Mouse (Mus musculus): ENCODE measurements around the gene Dlgap1. TPM values are rescaled to one million over a fixed set of nuclear protein-coding genes. Genes with fewer than 3 reads are reported as not detected.

Gene Dlgap1
- polyA plus RNA-seq, 1 experiment from 2014 or later = 0.52 TPM

DNA sequence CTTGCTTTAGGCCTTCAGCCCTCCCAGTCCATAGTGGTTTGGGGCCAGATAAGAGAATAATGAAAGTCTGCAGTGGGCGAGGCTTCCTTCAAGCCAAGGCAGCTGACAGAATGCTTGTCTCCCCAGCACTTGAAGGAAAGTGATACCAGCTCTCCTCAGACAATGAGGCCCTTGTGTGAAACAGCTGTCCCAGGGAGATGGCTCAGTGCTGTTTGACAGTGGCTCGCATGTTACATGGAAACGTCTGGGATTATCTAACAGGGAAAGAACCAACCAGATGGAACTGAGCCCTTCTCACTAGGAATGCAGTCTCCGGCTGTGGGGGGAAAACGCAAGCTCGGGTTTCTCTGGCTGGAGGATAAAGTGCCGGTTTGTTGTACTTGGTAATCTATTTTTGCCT is 825.4 kb downstream of the Dlgap1 start:
- H3K9ac ChIP-seq = no peak overlapping the region
- H3K4me3 ChIP-seq = 0 out of 2 replicates have a peak overlapping the region, but pooled peaks have one; percentile 8
- H3K27me3 ChIP-seq (replicated peaks) = no peaks in the 10 kb centered on the region
- WGBS = 5% methylated on average over 7 of the region's 7 CpGs
- H3K4me2 ChIP-seq = peak overlapping the region; percentile 51
- peaks cover 25% of the 10 kb centered on the region for H3K4me1 ChIP-seq (replicated peaks)
- H3K27ac ChIP-seq (ENCODE audit: poor library complexity, severe bottlenecking) = peak overlapping the region; percentile 74
- H3K9me3 ChIP-seq (replicated peaks) = no peaks in the 10 kb centered on the region
- peak; percentile 68; the same call in 1 of the 2 replicates for ATAC-seq (ENCODE audit: insufficient number of reproducible peaks, low FRiP score)
- H3K36me3 ChIP-seq = no peaks in the 10 kb centered on the region

DNA sequence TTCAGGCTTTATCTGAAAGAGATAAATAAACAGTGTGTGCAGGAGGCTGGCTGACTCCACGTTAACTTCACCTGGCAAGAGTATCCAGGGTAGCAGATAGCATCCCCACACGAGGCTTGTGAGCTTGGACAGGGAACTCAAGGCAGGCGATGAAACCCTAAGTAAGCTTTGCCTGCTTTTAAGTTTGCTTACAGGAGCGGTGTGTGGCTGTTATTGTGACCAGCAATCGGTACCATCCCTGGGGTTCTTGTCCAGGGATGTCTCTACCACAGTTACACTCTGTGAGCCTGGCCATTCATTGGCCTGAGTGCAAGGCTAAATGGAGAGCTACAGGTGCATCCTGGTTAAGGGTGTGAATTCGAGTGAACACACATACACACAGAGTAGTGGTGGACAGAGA is 825.8 kb downstream of the Dlgap1 start:
- ATAC-seq (ENCODE audit: insufficient number of reproducible peaks, low FRiP score) = no peak
- H3K4me2 ChIP-seq = peak overlapping the region; percentile 51
- 0 out of 2 replicates have a peak overlapping the region, but pooled peaks have one; percentile 8 for H3K4me3 ChIP-seq
- H3K36me3 ChIP-seq = no peaks in the 10 kb centered on the region
- H3K4me1 ChIP-seq (replicated peaks) = peaks cover 25% of the 10 kb centered on the region
- H3K27me3 ChIP-seq (replicated peaks) = no peaks in the 10 kb centered on the region
- H3K9me3 ChIP-seq (replicated peaks) = no peaks in the 10 kb centered on the region
- H3K27ac ChIP-seq (ENCODE audit: poor library complexity, severe bottlenecking) = peak overlapping the region; percentile 74
- WGBS = 19% methylated on average over 6 of the region's 6 CpGs
- H3K9ac ChIP-seq = 0 out of 2 replicates have a peak overlapping the region, but pooled peaks have one; percentile 50

DNA sequence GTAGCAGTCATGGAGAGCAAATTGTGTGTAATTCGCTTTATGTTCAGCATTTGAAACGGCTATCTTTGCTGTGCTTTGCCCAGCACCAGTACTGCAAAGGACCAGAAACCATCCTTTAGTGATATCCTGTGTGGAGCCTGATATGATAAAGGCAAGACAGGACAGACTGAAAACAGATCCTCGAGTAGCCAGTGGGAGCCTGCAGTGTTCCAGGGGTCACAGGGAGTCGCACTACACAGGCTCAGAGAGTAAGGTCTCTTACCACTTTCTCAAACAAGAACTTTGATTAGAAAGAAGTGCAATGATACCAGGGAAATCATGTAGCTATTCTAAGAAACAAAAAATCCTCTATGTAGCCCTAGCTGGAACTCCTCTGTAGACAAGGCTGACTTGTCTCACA is 826.3 kb downstream of the Dlgap1 start:
- peaks cover 25% of the 10 kb centered on the region for H3K4me1 ChIP-seq (replicated peaks)
- H3K9me3 ChIP-seq (replicated peaks) = no peaks in the 10 kb centered on the region
- no peak for ATAC-seq (ENCODE audit: insufficient number of reproducible peaks, low FRiP score)
- no peak overlapping the region for H3K9ac ChIP-seq
- no peaks in the 10 kb centered on the region for H3K27me3 ChIP-seq (replicated peaks)
- H3K4me2 ChIP-seq = peak overlapping the region; percentile 51; the same call in 1 of the 2 replicates
- peak overlapping the region; percentile 37; the same call in 1 of the 2 replicates for H3K27ac ChIP-seq (ENCODE audit: poor library complexity, severe bottlenecking)
- WGBS = 21% methylated on average over 4 of the region's 4 CpGs
- H3K36me3 ChIP-seq = no peaks in the 10 kb centered on the region
- H3K4me3 ChIP-seq = no peak overlapping the region

DNA sequence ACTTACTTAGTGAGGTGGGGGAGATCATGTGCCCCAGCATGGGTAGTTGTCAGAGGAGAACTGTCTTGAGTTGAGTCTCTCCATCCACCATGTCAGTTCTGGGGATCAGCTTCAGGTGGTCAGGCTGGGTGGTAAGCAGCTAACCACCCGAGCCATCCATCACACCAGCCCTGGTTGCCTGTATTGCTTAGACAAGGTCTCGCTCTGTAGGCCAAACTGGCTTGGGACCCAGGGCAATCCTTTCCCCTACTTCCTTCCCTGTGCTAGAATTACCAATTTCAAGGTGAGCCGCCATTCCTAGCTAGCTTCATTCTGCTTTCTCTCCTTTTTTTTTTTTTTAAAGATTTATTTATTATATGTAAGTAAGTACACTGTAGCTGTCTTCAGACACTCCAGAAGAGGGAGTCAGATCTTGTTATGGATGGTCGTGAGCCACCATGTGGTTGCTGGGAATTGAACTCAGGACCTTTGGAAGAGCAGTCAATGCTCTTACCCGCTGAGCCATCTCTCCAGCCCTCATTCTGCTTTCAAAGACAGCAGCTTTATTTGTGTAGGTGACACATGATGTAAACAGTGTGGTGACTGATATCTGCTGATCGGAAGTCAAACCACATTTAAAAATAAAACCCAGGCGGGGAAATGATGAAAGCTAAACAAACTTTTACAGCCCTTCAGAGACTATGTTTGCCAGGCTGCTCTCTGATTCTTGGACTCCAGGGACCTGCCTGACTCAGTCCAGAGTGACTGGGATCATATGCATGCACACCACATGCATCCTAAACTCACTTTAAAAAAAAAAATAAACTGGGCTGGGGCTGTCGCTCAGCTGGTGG is 828.3 kb downstream of the Dlgap1 start:
- Histone ChIP-seq H3K4me3 (no peak overlapping the region), H3K27ac (ENCODE audit: poor library complexity, severe bottlenecking) (no peak overlapping the region), H3K27me3 (replicated peaks) (no peaks in the 10 kb centered on the region), H3K36me3 (no peaks in the 10 kb centered on the region), H3K4me1 (replicated peaks) (peaks cover 21% of the 10 kb centered on the region), H3K9me3 (replicated peaks) (no peaks in the 10 kb centered on the region), H3K4me2 (no peak overlapping the region), H3K9ac (no peak overlapping the region)
- ATAC-seq (ENCODE audit: insufficient number of reproducible peaks, low FRiP score) = no peak
- WGBS = 70% methylated on average over 8 of the region's 8 CpGs

DNA sequence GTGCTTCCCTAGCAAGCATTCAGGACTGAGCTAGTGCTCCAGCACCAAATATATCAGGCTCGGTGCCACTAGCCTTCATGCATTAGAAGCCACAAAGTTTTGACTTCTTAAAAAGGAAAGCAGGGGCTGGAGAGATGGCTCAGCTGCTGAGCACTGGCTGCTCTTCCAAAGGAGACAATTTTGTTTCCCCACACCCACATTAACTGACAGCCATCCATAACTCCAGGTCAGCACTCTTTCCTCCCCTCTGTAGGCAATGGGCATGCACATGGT is 828.8 kb downstream of the Dlgap1 start:
- no peaks in the 10 kb centered on the region for H3K27me3 ChIP-seq (replicated peaks)
- 58% methylated on average over 1 of the region's 1 CpGs for WGBS
- H3K4me3 ChIP-seq = no peak overlapping the region
- H3K27ac ChIP-seq (ENCODE audit: poor library complexity, severe bottlenecking) = no peak overlapping the region
- no peak overlapping the region for H3K4me2 ChIP-seq
- H3K36me3 ChIP-seq = no peaks in the 10 kb centered on the region
- H3K9me3 ChIP-seq (replicated peaks) = no peaks in the 10 kb centered on the region
- no peak overlapping the region for H3K9ac ChIP-seq
- peaks cover 21% of the 10 kb centered on the region for H3K4me1 ChIP-seq (replicated peaks)
- ATAC-seq (ENCODE audit: insufficient number of reproducible peaks, low FRiP score) = no peak

DNA sequence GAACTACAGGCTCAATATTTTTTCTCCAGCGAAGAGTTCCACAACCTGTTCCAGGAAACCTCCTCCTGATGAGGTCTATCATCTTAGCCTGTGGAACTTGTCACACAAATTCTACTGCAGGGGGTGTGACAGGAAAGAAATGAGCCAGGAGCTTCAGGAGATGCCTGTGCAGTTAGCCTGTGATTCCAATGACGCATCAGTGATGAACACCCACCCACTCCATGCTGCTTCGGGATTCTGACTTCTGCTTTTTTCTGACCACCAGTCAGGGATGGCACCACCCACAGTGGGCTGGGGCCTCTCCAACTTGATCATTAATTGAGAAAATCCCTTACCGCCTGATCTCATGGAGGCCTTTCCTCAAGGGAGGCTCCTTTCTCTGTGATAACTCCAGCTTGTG is 830.4 kb downstream of the Dlgap1 start:
- ATAC-seq (ENCODE audit: insufficient number of reproducible peaks, low FRiP score) = no peak
- Histone ChIP-seq H3K4me2 (no peak overlapping the region), H3K27ac (ENCODE audit: poor library complexity, severe bottlenecking) (no peak overlapping the region), H3K36me3 (no peaks in the 10 kb centered on the region), H3K4me3 (no peak overlapping the region), H3K4me1 (replicated peaks) (peaks cover 14% of the 10 kb centered on the region), H3K27me3 (replicated peaks) (no peaks in the 10 kb centered on the region), H3K9ac (no peak overlapping the region), H3K9me3 (replicated peaks) (no peaks in the 10 kb centered on the region)
- WGBS = 65% methylated on average over 4 of the region's 4 CpGs

DNA sequence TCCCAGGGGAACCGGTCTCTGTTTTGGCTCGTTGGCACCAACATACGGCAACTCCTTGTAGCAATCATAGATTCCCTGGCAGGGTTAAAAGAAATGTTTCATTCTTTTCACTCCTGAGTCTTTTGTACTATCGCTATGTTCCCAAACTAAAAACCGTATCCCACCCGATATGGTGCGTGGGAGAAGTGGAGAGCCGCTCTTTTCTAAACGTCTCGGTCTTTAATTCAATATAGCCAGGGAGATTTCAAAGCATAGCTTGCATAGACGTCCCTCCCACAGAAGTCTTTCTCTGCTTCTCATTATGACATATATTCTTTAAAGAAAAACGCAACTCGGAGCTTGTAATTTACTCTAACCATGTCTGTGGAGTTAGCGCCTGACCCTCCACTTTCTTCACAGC is 833.1 kb downstream of the Dlgap1 start:
- Histone ChIP-seq H3K4me1 (replicated peaks) (no peaks in the 10 kb centered on the region), H3K27ac (ENCODE audit: poor library complexity, severe bottlenecking) (no peak overlapping the region), H3K4me3 (no peak overlapping the region), H3K9ac (no peak overlapping the region), H3K36me3 (no peaks in the 10 kb centered on the region), H3K9me3 (replicated peaks) (no peaks in the 10 kb centered on the region), H3K27me3 (replicated peaks) (no peaks in the 10 kb centered on the region), H3K4me2 (no peak overlapping the region)
- ATAC-seq (ENCODE audit: insufficient number of reproducible peaks, low FRiP score) = no peak
- 85% methylated on average over 14 of the region's 14 CpGs for WGBS

DNA sequence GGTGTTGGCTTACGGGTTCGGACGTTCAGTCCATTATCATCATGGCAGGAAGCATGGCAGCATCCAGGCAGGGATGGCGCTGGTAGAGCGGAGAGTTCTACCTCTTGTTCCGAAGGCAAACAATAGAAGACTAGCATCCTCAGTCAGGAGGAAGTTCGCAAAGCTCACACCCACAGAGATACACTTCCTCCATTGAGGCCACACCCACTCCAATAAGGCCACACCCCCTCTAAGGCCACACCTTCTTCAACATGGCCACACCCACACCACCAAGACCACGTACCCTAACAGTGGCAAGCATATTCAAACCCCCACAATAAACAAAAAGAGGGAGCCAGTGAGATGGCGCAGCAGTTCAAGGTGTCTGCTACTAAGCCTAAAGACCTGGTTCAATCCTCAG is 837.0 kb downstream of the Dlgap1 start:
- Histone ChIP-seq H3K27ac (ENCODE audit: poor library complexity, severe bottlenecking) (no peak overlapping the region), H3K9ac (no peak overlapping the region), H3K4me1 (replicated peaks) (no peaks in the 10 kb centered on the region), H3K27me3 (replicated peaks) (no peaks in the 10 kb centered on the region), H3K36me3 (no peaks in the 10 kb centered on the region), H3K4me3 (no peak overlapping the region), H3K4me2 (no peak overlapping the region), H3K9me3 (replicated peaks) (no peaks in the 10 kb centered on the region)
- 92% methylated on average over 9 of the region's 9 CpGs for WGBS
- no peak for ATAC-seq (ENCODE audit: insufficient number of reproducible peaks, low FRiP score)

DNA sequence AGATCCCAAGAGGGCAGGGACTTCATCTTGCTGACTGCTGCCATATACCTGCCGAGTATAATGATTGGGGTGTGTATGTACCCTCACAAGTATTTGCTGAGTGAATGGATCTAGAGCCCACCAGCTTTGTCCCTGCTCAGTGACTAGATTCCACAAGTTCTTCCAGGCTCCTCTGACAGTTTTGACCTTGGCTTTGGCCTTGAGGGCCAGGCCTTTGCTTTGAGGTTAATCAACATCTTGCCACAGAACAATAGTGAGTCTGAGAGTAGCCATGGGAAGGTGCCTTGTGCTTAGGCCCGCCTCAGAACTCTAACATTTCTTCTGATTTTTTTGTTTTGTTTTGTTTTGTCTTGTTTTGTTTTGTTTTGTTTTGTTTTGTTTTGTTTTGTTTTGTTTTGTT is 837.7 kb downstream of the Dlgap1 start:
- Histone ChIP-seq H3K4me3 (no peak overlapping the region), H3K9me3 (replicated peaks) (no peaks in the 10 kb centered on the region), H3K27ac (ENCODE audit: poor library complexity, severe bottlenecking) (no peak overlapping the region), H3K4me2 (no peak overlapping the region), H3K36me3 (no peaks in the 10 kb centered on the region), H3K9ac (no peak overlapping the region), H3K4me1 (replicated peaks) (no peaks in the 10 kb centered on the region), H3K27me3 (replicated peaks) (no peaks in the 10 kb centered on the region)
- 85% methylated on average over 2 of the region's 2 CpGs for WGBS
- no peak for ATAC-seq (ENCODE audit: insufficient number of reproducible peaks, low FRiP score)

DNA sequence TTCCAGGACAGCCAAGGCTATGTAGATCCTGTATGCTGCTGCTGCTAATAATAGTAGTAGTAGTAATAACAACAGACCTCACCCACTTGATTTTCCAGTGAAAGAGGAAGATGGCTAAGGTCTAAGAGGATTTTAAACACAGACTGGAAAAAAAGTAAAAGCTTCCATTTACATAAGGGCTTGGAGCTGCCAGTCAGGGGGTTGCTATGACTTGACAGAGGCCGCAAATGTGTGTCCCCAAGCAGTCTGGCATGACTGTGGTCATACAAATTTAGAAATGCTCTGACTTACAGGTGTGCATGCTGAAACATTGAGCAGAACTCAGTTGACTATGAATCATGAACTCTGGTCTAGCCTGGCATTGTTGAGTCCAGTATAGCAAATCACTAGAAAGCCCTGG is 839.0 kb downstream of the Dlgap1 start:
- Histone ChIP-seq H3K4me1 (replicated peaks) (no peaks in the 10 kb centered on the region), H3K9me3 (replicated peaks) (no peaks in the 10 kb centered on the region), H3K9ac (no peak overlapping the region), H3K4me3 (no peak overlapping the region), H3K27me3 (replicated peaks) (no peaks in the 10 kb centered on the region), H3K36me3 (no peaks in the 10 kb centered on the region), H3K27ac (ENCODE audit: poor library complexity, severe bottlenecking) (no peak overlapping the region), H3K4me2 (no peak overlapping the region)
- WGBS = 94% methylated on average over 1 of the region's 1 CpGs
- ATAC-seq (ENCODE audit: insufficient number of reproducible peaks, low FRiP score) = no peak

DNA sequence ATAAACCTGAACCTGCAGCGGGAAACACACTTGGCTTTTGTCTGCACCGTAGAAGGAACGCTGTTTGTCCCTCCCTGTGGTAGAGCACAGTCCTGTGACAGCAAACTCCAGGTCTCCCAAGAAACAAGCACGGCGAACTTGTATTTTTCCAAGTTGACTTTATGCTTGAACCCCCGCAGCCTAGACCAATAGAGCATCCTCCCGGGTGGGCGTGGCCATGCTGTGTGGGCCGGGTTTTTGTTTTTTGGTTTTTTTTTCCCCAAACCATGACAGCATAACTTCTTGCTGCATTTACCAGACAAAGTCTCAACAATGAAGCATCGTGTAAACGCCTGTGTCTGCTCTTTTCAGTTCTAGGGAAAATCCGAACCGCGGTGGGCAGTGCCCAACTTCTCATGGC is 840.0 kb downstream of the Dlgap1 start:
- H3K4me2 ChIP-seq = no peak overlapping the region
- no peaks in the 10 kb centered on the region for H3K36me3 ChIP-seq
- H3K27ac ChIP-seq (ENCODE audit: poor library complexity, severe bottlenecking) = no peak overlapping the region
- H3K9ac ChIP-seq = no peak overlapping the region
- 0 out of 2 replicates have a peak, but pooled peaks cover 3% of the 10 kb centered on the region for H3K27me3 ChIP-seq (replicated peaks)
- 47% methylated on average over 14 of the region's 14 CpGs for WGBS
- no peaks in the 10 kb centered on the region for H3K4me1 ChIP-seq (replicated peaks)
- no peaks in the 10 kb centered on the region for H3K9me3 ChIP-seq (replicated peaks)
- no peak for ATAC-seq (ENCODE audit: insufficient number of reproducible peaks, low FRiP score)
- no peak overlapping the region for H3K4me3 ChIP-seq

DNA sequence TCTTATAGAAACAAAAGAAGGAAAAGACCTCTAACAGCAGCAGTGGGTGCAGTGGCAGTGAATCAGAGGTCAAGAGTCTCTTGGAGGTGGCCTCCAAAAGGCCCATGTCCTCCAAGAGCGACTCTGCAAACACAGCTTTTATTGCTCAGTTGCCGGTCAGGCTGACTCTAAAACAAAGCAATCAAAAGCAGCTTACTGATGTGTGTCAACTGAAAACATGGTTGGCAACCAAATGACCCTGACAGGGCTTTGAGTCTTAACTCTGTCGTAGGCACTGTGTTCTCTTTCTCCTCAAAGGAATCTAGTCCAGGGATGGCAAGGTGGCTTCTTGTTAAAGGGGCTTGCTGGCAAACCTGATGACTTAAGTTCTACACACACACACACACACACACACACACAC is 840.9 kb downstream of the Dlgap1 start:
- Histone ChIP-seq H3K9me3 (replicated peaks) (no peaks in the 10 kb centered on the region), H3K9ac (no peak overlapping the region), H3K27ac (ENCODE audit: poor library complexity, severe bottlenecking) (no peak overlapping the region), H3K4me1 (replicated peaks) (no peaks in the 10 kb centered on the region), H3K36me3 (no peaks in the 10 kb centered on the region), H3K4me2 (no peak overlapping the region), H3K27me3 (replicated peaks) (0 out of 2 replicates have a peak, but pooled peaks cover 3% of the 10 kb centered on the region), H3K4me3 (no peak overlapping the region)
- no peak for ATAC-seq (ENCODE audit: insufficient number of reproducible peaks, low FRiP score)
- whole genome bisulfite sequencing = 68% methylated on average over 3 of the region's 3 CpGs

Measured in heart, embryonic 12.5 days (tissue).